Mouse (Mus musculus): ENCODE data around the gene Krtap9-3. TPM values are rescaled to one million over a fixed set of nuclear protein-coding genes. Genes with fewer than 3 reads are reported as not detected.

The Krtap9-3 gene
- polyA plus RNA-seq (2017; shearing (Covaris generic)) = not detected

GRCm38 (mm10) chr11:99597742-99598141 lies at the start of gene Krtap9-3:
Gene Krtap9-3, minus strand, starts transcription at chr11:99598105.

GRCm38 (mm10) chr11:99643635-99644139 lies 45.8 kb upstream of the Krtap9-3 start, which contains the start of gene Krtap4-7:
Gene Krtap4-7, minus strand, starts transcription at chr11:99644089.

GRCm38 (mm10) chr11:99634653-99635134 lies 36.8 kb upstream of the Krtap9-3 start, which contains the start of gene Krtap4-2:
Gene Krtap4-2, minus strand, starts transcription at chr11:99635084.

GRCm38 (mm10) chr11:99628138-99628537 lies 30.2 kb upstream of the Krtap9-3 start, which contains the start of gene Krtap4-1:
Gene Krtap4-1, minus strand, starts transcription at chr11:99628238.

GRCm38 (mm10) chr11:99620335-99620734 lies 22.4 kb upstream of the Krtap9-3 start, which contains the start of gene Gm11562:
Gene Gm11562, minus strand, starts transcription at chr11:99620435.

GRCm38 (mm10) chr11:99614796-99615363 lies 17.0 kb upstream of the Krtap9-3 start, which contains the start of gene Krtap2-4:
Gene Krtap2-4, minus strand, starts transcription at chr11:99614846.

GRCm38 (mm10) chr11:99610089-99610488 lies 12.2 kb upstream of the Krtap9-3 start, which contains the start of gene Gm11937:
Gene Gm11937, minus strand, starts transcription at chr11:99610189.

GRCm38 (mm10) chr11:99603208-99603607 lies 5.3 kb upstream of the Krtap9-3 start, which contains the start of gene Gm11938:
Gene Gm11938, minus strand, starts transcription at chr11:99603308.

GRCm38 (mm10) chr11:99590981-99591380 lies 6.9 kb downstream of the Krtap9-3 start, which contains the start of gene Krtap1-3:
Gene Krtap1-3, minus strand, starts transcription at chr11:99591339.

GRCm38 (mm10) chr11:99583245-99583704 lies 14.6 kb downstream of the Krtap9-3 start, which contains the start of gene Krtap1-4:
Gene Krtap1-4, minus strand, starts transcription at chr11:99583654.

GRCm38 (mm10) chr11:99580636-99581035 lies 17.3 kb downstream of the Krtap9-3 start, which contains the start of gene Krtap1-5:
Gene Krtap1-5, minus strand, starts transcription at chr11:99581016.

GRCm38 (mm10) chr11:99566530-99566929 lies 31.4 kb downstream of the Krtap9-3 start, which contains the start of gene Krtap3-1:
Gene Krtap3-1, minus strand, starts transcription at chr11:99566630.

GRCm38 (mm10) chr11:99559366-99559765 lies 38.5 kb downstream of the Krtap9-3 start, which contains the start of gene Gm11939:
Gene Gm11939, minus strand, starts transcription at chr11:99559466.

GRCm38 (mm10) chr11:99556753-99557152 lies 41.2 kb downstream of the Krtap9-3 start, which contains the start of gene Krtap3-2:
Gene Krtap3-2, minus strand, starts transcription at chr11:99556853.

GRCm38 (mm10) chr11:99550765-99551164 lies 47.1 kb downstream of the Krtap9-3 start, which contains the start of gene Krtap3-3:
Gene Krtap3-3, minus strand, starts transcription at chr11:99550865.

Other genes starting within 250 kb of the Krtap9-3 start
- not detected for gene Krt27, start 247.0 kb downstream of the Krtap9-3 start, polyA plus RNA-seq (2017; shearing (Covaris generic))
- not detected for gene Krt28, start 223.2 kb downstream of the Krtap9-3 start, polyA plus RNA-seq (2017; shearing (Covaris generic))
- gene Krt10, start 208.7 kb downstream of the Krtap9-3 start, polyA plus RNA-seq (2017; shearing (Covaris generic)) = 18.4 TPM
- not detected for gene Krt12, start 175.8 kb downstream of the Krtap9-3 start, polyA plus RNA-seq (2017; shearing (Covaris generic))
- gene Krt20, start 160.0 kb downstream of the Krtap9-3 start, polyA plus RNA-seq (2017; shearing (Covaris generic)) = not detected
- gene Krt23, start 105.0 kb downstream of the Krtap9-3 start, polyA plus RNA-seq (2017; shearing (Covaris generic)) = not detected
- not detected for gene Krt39, start 76.8 kb downstream of the Krtap9-3 start, polyA plus RNA-seq (2017; shearing (Covaris generic))
- not detected for gene Krt40, start 54.9 kb downstream of the Krtap9-3 start, polyA plus RNA-seq (2017; shearing (Covaris generic))
- not detected for gene Krtap3-3, start 47.2 kb downstream of the Krtap9-3 start, polyA plus RNA-seq (2017; shearing (Covaris generic))
- not detected for gene Krtap3-2, start 41.3 kb downstream of the Krtap9-3 start, polyA plus RNA-seq (2017; shearing (Covaris generic))
- gene Gm11939, start 38.6 kb downstream of the Krtap9-3 start, polyA plus RNA-seq (2017; shearing (Covaris generic)) = not detected
- not detected for gene Krtap3-1, start 31.5 kb downstream of the Krtap9-3 start, polyA plus RNA-seq (2017; shearing (Covaris generic))
- not detected for gene Krtap1-5, start 17.1 kb downstream of the Krtap9-3 start, polyA plus RNA-seq (2017; shearing (Covaris generic))
- not detected for gene Krtap1-4, start 14.5 kb downstream of the Krtap9-3 start, polyA plus RNA-seq (2017; shearing (Covaris generic))
- not detected for gene Krtap1-3, start 6.8 kb downstream of the Krtap9-3 start, polyA plus RNA-seq (2017; shearing (Covaris generic))
- gene Gm11938, start 5.2 kb upstream of the Krtap9-3 start, polyA plus RNA-seq (2017; shearing (Covaris generic)) = not detected
- not detected for gene Gm11937, start 12.1 kb upstream of the Krtap9-3 start, polyA plus RNA-seq (2017; shearing (Covaris generic))
- gene Krtap2-4, start 16.7 kb upstream of the Krtap9-3 start, polyA plus RNA-seq (2017; shearing (Covaris generic)) = not detected
- gene Gm11562, start 22.3 kb upstream of the Krtap9-3 start, polyA plus RNA-seq (2017; shearing (Covaris generic)) = not detected
- gene Krtap4-1, start 30.1 kb upstream of the Krtap9-3 start, polyA plus RNA-seq (2017; shearing (Covaris generic)) = not detected
- not detected for gene Krtap4-2, start 37.0 kb upstream of the Krtap9-3 start, polyA plus RNA-seq (2017; shearing (Covaris generic))
- not detected for gene Krtap4-7, start 46.0 kb upstream of the Krtap9-3 start, polyA plus RNA-seq (2017; shearing (Covaris generic))
- not detected for gene Gm11555, start 52.1 kb upstream of the Krtap9-3 start, polyA plus RNA-seq (2017; shearing (Covaris generic))
- gene Gm11563, start 60.9 kb upstream of the Krtap9-3 start, polyA plus RNA-seq (2017; shearing (Covaris generic)) = not detected
- not detected for gene Krtap4-6, start 67.9 kb upstream of the Krtap9-3 start, polyA plus RNA-seq (2017; shearing (Covaris generic))
- gene Gm14190, start 92.6 kb upstream of the Krtap9-3 start, polyA plus RNA-seq (2017; shearing (Covaris generic)) = not detected
- not detected for gene Gm14180, start 136.2 kb upstream of the Krtap9-3 start, polyA plus RNA-seq (2017; shearing (Covaris generic))
- gene Gm11595, start 174.8 kb upstream of the Krtap9-3 start, polyA plus RNA-seq (2017; shearing (Covaris generic)) = not detected
- not detected for gene Krtap4-8, start 182.6 kb upstream of the Krtap9-3 start, polyA plus RNA-seq (2017; shearing (Covaris generic))
- not detected for gene Krtap4-9, start 187.1 kb upstream of the Krtap9-3 start, polyA plus RNA-seq (2017; shearing (Covaris generic))
- gene Gm11596, start 195.4 kb upstream of the Krtap9-3 start, polyA plus RNA-seq (2017; shearing (Covaris generic)) = not detected
- gene Gm11569, start 200.8 kb upstream of the Krtap9-3 start, polyA plus RNA-seq (2017; shearing (Covaris generic)) = not detected
- not detected for gene Gm11554, start 206.3 kb upstream of the Krtap9-3 start, polyA plus RNA-seq (2017; shearing (Covaris generic))
- not detected for gene Krtap4-13, start 211.8 kb upstream of the Krtap9-3 start, polyA plus RNA-seq (2017; shearing (Covaris generic))
- not detected for gene Gm11564, start 217.6 kb upstream of the Krtap9-3 start, polyA plus RNA-seq (2017; shearing (Covaris generic))
- gene 2300003K06Rik, start 240.0 kb upstream of the Krtap9-3 start, polyA plus RNA-seq (2017; shearing (Covaris generic)) = not detected

Data from CD4-positive, CD25-positive, alpha-beta regulatory T cell, adult 9 weeks (primary cell).